Mouse (Mus musculus) CD4-positive helper T cell, adult 2 months (primary cell): ENCODE data around the gene Gm20458.

ENCODE experiments used
- DNase-seq: peaks from one replicate; pipeline ENCODE4 v3.0.0-alpha.2; 2012; ENCODE audit warnings: low read depth, missing footprints, low spot score

Gm20458 gene

DNA sequence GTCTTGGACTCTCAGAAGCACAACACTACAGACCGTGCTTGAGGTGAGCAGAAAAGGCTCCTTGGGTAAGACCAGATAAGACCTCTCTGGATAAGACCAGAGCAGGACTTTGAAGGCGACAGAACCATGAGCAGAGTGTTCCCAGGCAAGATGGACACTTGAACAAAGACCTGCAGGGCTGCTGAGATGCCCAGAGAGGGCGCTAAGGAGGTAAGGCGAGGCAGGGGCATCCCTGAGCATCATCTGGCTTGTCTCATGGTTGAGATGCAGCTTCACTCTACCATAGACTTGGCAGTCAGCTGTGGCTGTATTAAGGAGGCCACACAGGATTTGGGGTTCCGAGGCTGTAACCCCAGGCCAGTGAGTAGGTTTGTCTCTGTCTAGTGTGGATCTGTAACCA lies 38.5 kb downstream of the Gm20458 start:
- no peak for DNase-seq

DNA sequence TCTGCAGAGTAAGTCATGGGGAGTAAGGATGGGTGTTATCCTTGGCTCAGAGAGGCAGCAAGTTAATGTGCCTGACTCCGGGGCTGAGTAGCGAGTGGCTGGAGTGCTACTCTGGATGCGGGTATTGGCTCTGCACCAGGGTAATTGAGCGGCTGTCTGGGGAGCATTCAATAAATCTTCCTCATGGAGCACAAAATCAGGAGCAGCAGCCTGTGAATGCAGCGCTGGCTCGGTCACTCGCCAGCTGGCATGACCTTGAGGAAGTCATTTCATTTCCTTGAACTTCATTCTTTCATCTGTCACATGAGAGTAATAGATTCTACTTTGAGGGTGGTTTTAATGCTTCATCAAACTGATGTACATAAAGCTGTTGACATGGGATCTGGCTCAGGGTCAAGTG lies 39.7 kb downstream of the Gm20458 start:
- no peak for DNase-seq

DNA sequence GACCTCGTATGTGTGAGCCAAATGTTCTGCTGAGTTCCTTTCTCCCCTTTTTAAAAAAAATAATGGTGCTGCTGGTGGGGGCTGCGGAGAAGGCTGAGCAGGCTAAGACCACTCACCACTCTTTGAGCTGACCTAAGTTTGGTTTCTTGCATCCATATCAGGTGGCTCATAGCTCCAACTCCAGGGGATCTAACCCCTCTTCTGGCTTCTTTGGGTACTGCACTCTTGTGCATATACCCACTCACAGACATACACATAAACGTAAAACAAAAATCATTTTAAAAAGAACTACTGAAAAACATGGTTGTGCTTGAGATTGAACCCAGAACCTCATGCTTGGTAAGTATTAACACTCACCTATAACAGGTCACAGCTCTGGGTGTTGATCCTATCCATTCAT lies 44.2 kb downstream of the Gm20458 start:
- no peak for DNase-seq

DNA sequence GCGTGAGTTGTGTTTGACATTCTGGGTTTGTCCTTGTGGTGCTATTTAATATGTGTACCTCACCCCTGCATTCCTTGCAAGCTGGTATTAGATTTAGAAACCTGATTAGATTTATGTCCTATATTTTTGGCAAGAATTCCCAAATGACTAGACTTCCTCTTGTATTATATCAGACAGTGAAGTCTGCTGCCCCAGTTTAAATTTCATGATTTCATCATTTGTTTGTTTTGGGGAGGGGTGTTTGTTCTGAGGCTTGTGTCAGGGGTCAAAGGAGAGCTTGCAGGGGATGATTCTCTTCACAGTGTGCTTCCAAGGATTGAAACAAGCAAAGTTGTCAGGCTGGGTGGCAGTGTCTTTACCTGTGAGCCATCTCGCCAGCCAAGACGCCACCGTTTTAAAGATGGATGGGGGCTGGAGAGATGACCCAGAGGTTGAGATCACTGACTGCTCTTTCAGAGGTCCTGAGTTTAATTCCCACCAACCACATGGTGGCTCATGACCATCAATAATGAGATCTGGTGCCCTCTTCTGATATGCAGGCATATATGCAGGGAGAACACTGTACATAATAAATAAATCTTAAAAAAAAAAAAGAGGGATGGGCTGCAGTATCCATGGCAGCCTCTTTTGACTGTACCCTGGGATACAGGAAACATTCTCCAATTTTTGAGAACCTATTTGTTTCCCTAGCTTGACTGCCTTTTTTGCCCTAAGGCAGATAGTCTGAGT lies 45.0 kb downstream of the Gm20458 start:
- no peak for DNase-seq

DNA sequence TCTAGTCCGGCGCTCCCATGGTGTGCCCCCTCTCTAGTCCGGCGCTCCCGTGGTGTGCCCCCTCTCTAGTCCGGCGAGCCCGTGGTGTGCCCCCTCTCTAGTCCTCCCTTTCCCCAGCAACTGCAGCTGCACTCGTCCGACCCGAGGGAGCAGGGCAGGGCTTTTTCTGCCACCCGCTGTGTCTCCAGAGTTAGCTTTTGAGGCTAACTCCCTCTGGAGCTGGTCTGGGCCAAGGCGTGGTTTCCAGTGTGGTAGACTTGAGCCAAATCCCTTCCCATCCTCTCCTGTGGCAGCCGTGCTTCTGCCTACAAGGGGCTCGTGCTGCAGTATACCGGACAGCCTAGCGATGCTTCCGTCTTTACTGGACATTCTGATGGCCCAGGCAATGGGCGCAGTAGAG lies 47.0 kb downstream of the Gm20458 start:
- no peak for DNase-seq

DNA sequence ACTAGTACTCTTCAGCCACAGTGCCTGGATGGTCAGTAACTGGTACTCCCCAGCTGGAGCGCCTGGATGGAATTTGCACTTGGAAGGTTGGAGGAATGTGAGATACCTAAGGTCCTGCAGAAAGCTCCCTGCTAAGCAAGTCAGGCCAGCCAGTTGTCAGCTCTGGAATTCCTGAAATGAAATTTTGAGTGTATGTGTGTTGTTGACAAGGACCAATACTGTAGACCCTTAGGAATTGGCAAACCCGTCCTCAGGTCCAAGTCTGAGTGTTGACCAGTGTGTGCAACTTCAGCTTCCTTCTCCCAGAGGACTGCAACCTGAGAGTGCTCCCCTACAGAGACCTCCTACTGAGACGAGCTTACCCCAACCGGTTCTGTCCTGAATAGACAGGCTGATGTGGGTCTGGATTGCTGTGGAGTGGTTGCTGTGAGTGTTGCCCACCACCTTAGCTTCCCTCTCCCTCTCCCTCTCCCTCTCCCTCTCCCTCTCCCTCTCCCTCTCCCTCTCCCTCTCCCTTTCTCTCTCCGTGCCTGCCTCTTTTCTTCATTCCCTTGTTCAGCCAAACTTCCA lies 49.9 kb downstream of the Gm20458 start:
- DNase-seq = no peak

DNA sequence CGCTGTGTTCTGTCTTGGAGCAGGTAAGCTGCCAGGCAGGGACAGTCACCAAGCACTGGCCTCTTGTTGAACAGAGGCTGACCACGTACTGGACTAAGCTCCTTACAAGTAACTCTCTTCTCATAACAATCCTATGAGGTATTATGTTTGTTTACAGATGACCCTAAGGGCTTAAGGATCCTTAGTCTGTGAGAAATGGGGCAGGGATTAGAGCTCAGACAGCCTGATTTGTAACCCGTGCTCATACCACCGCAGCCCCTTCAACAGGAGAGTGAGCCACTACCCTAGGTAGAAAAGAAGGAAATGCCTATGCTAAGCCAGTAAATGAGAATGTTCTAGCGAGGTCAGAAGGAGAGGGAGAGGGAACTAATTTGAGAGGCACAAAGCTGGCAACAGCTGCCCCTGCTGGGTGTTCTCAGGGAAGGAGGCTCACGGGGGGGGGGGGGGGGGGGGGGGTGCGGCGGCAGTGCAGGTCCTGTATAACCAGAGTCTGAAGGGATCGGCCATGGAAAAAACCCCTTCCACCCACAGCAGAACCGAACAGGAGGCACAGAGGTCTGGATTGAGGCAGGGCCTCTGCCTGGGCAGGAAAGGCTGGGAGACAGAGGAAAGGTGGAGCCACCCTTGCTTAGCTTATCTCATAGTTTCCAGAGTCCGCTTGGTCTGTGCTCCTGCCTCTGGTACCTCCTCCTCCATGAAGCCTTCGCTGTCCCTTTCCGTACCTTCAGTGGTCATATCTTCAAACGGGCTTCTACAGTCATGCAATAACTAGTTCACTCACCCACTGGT lies 51.5 kb downstream of the Gm20458 start:
- DNase-seq = no peak

DNA sequence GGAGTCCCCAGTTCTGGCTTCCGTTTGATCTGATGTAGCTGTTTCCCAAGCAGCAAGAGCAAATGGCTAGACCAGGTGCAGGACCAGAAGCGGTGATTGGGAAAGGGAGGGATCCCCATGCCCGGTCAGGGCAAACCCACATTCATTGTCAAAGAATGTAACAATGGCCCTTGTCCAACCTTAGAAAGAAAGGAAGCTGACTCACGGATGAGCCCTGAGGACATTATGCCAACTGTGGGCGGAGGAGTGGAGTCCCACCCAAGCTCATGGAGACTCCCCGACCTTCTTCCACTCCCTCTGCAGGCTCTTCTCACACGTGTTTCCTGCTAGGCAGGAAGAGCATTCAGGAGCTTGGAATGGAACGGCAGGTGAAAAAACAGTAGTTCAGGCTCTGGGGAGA lies 52.6 kb downstream of the Gm20458 start:
- no peak for DNase-seq

DNA sequence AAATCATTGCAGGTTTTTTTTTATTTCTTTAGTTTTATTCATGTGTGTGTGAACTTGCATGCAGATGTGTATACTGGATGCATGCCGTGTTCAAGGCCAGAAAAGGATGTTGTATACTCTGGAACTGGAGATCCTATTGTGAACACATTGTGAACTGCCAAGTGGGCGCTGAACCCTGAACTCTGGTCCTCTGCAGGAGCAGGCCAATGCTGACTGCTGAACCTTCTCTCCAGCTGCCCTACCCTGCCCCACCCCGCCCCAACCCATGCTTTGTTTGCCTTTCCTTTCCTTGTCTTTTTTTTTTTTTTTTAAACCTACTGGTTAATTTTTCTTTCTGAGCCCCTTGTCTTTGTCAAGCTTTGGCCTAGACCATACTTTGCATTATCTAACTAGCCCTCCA lies 54.1 kb downstream of the Gm20458 start:
- DNase-seq = no peak

DNA sequence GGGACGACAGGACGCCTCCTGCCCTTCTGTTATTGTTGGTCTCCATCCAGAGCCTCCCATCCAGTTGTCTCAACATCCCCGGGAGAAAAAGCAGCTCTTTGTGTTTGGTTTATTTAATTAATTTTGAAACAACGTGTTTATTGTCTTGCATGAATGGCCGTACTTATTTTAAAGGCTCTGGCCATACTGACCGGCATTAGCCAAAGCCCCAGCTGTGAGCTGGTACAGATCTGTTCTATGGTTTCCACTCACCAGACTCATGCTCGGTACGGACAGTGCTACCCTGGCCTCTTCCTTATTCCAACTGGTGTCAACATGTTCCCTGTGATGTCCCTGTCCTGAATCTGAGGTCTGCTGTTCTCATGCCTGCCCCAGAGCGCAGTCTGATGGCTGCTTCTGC lies 55.1 kb downstream of the Gm20458 start:
- DNase-seq = no peak

DNA sequence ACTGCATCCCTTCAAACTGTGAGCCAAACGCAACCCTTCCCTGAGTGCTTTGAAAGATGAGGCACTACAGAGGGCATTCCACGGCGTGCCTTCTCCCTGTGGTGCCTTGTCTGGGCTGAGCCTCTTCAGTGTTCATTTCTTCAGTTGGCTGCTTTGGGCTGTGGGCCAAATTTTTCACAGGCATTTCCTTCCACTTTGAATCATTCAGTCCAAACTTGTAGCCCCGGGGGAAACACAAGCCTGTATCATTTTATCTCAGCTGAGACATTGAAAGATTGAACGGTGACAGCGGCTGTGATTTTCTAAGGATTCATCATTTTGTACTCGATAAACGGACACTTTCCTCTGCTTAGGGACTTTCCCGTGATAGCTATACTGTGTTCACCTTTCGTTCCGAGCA lies 55.8 kb downstream of the Gm20458 start:
- DNase-seq = no peak

DNA sequence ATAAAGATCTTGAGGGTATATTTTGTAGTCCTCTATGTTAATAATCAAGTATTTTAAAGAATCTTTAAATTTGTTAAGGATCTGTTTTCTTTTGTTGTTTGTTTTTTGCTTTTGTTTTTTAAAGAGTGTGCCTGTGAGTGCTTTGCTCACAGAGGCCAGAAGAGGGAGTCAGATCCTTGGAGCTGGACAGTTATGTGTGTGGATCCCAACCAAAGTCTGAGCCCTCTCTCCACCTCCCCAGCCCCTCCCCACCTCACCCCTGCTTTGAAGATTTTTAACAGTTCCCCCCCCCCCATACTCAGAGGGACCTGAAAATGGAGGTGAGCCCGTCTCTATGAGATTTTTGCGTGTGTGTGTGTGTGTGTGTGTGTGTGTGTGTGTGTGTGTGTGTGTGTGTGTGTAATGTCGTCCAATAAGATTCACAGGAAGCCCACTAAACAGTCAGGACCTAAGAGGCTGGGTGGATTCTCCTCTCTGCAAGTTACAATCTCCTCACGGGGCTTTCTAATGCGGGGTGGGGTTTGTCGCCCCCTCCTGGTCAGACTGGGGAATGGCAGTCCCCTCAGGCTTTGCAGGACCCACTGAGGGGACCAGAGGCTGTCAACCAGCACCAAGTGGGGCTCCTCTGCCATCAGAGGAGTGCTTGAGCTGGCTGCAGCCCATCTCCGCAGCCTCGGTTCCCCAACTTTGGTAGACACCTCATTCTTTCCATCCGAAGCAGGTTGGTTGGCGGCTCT lies 56.9 kb downstream of the Gm20458 start:
- peak; percentile 74 for DNase-seq

DNA sequence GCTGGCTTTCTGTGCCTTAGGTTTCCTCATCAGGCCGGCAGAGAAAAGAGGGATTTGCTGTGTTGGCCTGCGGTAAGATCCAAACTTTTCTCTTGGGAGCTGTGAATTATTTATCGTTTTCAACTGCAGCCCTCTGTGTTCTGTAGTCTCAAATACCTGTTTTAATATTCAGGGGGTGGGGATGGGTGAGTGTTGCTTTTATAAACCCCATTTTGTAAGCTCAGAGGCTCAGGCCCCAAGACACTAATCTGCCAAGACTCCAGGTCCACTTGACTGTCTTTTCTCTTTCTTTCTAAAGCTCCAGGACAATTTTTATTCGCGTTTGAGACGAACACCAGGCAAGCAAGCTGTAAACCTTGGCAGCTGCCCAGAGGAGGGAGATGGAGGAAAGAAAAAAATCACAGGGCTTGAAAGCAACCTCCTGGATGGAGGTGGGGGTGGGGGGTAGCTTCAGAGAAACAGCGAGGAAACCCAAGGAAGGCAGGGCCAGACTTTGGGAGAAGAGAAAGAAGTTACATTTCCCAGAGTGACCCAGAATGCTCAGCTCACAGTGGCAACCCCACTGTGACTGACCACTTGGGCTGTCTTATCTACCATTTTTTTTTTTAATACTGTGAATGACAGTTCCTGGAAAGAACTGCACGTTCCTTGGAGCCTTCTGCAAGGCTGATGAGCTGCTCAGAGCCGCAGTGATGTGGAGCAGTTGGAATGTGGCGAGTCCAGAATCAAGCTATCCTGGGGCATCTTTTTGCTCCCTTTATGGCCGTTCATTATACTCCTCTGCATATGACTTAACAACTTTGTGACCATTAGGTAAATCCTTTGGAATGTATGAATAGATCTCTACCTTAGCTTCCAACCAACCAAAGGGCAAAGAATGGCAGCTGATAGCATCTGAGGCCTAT lies 57.8 kb downstream of the Gm20458 start:
- DNase-seq = no peak

DNA sequence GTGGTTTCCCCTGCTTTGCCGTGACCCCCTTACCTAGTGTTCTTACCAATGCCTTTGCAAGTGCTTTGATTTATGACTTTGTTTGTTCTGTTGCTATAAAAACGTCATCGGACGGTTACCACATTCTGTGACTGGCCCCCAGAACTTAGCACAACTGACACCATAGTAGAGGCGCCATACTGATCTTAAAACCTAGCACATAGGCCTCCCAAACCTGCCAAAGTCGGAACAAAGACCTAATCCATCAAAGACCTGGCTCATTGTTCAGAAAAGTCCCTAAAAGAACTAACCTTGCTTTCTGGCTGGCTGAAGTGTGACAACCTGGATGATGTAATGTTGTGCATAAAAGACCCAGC lies 58.4 kb downstream of the Gm20458 start:
- peak; percentile 24 for DNase-seq

DNA sequence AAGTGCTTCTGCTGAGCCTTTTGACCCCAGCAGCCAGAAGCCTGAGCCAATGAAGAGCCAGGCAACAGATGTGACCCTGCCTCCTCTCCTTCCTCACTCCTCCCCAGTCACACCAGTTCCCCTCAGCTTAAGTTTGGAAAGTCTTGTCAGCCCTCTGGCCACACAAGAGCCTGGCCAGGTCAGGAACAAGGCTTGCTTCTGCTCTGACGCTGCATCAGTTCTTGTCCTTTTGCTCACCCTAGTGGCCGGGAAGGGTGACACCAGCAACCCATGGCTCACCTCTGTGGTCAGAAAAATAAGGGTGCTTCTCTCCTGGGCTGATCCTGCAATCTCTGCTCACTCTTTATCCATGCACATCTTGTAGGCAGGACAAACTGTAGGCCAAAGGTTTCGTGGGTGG lies 60.0 kb downstream of the Gm20458 start:
- peak; percentile 71 for DNase-seq

DNA sequence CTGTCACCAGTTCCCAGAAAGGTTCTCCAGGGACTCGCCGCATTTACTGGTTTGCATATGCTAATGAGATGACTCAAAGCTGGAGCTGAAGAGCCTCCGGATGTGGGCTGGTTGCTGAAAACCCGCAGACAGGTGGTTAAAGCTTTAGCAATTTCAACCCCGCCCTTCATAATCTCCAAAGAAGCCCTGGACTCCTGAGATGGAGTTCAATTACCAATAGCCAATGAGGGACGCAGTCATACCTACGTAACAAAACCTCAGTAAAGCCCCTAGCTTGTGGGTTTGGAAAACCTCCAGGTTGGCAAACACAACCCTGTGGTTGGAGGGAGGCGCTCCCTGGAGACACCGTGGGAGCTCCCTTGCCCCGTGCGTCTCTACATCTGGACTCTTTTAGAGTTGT lies 61.1 kb downstream of the Gm20458 start:
- DNase-seq = peak; percentile 94

DNA sequence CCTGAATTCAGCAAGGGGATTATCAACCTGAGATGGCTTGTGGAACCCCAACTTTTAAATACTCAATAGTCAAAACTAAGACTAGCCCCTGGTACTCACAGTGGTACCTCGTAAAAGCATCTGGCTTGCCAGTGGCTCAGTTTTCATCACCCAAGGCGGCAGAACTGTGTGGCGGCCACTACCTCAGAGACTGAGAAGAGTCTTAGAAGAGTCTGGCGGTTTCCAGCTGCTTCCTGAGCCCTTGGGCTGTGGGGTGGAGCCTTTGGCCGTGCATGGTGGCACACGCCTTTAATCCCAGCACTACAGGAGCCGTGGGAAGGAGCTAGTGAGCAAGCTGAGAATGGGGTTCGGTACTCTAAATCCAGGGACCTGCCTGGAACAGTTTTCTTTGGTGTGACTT lies 61.5 kb downstream of the Gm20458 start:
- no peak for DNase-seq

DNA sequence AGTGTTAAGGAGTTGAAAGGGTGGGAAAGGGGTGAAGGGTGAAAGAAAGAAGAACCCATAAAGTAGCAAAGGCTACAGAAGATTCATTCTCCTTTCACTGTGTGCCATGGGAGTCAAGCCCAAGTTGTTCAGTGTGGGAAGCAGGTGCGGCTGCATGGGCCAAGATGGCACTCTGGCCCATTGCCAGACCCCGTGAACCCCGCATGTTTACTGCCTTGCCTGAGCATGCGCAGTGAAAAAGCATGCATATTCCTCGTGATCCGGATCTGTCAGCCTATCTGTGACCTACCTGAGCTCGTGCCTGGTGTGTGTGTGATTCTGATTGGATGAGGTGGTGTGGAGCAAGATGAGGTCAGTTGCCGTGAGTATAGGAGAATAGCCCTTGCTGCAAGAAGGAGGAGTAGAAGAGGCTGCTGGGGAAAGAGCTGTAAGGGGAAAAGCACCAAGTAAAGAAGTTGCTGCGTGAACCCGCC lies 62.6 kb downstream of the Gm20458 start:
- no peak for DNase-seq

DNA sequence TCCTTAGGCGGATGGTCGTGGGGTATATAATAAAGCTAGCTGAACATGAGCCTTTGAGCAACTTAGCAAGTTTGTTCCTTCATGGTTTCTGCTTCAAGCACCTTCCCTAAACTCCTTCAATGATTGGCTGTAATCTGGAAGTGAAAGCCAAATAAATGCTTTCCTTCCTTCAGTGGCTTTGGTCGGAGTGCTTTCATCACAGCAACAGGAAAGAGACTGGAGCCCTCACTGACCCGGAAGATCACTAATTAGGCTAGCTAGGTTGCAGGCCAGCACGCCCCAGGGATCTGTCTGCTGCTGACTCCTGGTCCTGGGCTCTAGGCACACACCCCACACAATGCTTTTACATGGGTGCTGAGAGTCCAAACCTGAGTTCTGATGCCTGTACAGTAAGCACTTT lies 67.8 kb downstream of the Gm20458 start:
- DNase-seq = no peak

DNA sequence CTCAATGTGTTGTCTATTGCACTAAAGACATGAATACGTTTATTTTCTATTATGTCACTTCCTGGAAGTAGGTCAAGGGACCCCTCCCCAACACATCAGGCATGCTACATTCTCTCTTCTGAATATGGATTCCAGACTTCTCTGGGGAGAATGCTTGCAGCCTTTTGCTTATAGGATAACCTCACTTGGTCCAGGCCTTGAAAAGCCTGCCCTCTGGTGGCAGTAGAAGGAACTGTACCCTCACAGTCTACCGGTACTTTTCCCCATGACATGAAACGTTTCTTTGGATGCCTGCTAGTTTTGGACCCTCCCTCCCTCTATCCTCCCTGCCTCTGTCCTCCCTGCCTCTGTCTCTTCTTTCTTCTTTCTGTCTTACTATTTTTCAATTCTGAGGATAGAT lies 70.4 kb downstream of the Gm20458 start:
- DNase-seq = peak; percentile 76

DNA sequence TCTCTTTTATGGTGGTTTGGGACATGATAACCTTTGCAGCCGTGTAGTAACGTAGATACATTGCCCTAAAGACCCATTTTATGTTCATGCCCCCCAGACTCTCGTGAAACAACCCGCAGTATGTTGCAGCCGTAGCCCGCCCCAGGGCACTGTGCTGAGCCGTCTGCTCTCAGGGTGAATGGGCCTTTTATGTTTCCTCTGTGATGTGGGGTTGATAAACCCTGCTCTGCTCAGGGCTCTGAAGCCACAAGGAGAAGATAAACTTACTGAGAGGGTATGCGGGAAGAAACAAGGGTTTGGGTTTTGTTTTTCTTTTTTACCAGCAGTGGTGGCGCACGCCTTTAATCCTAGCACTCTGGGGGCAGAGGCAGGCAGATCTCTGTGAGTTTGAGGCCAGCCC lies 73.5 kb downstream of the Gm20458 start:
- peak; percentile 69 for DNase-seq
